Mouse (Mus musculus) limb, embryonic 14.5 days (tissue): ENCODE measurements at regions not wholly inside any gene's neighbourhood (a gene's known extent, or its start where the extent isn't known, plus 50 kb on each side); places are given as distances from the start of the nearest gene placed in this dataset.
"Not testable (repeated sequence)": the region's sequence is repeated elsewhere in the genome, so short reads cannot be mapped to it uniquely, and the experiment has no call there.

Source experiments
- ATAC-seq: fragments of 200-750 bp; cut with Nextera tagmentation; 2 replicates; pipeline ENCODE4 v1.8.0; 2017; ENCODE audit warnings: low read depth, moderate number of reproducible peaks, moderate TSS enrichment; ENCODE audit not compliant: low FRiP score
- DNase-seq: peaks from one replicate; pipeline ENCODE4 v3.0.0-alpha.2; 2015; ENCODE audit warnings: low spot score
- H3K27ac ChIP-seq: fragments of 300-500 bp; sonication (generic); replicated peaks from 2 replicates; pipeline ENCODE4 v1.5.1; 2014; ENCODE audit warnings: low read depth, mild to moderate bottlenecking, low read length, moderate library complexity, mixed read lengths
- H3K27me3 ChIP-seq: fragments of 300-500 bp; sonication (generic); 2 replicates; pipeline ENCODE4 v1.6.1; 2014; ENCODE audit warnings: low read length, mixed read lengths; ENCODE audit not compliant: control insufficient read depth, insufficient read depth
- H3K36me3 ChIP-seq: fragments of 300-500 bp; sonication (generic); 2 replicates; pipeline ENCODE4 v1.6.1; 2014; ENCODE audit warnings: mild to moderate bottlenecking, low read length, moderate library complexity, mixed read lengths; ENCODE audit not compliant: control insufficient read depth, insufficient read depth
- H3K4me1 ChIP-seq: fragments of 300-500 bp; sonication (generic); 2 replicates; pipeline ENCODE4 v1.6.1; 2014; ENCODE audit warnings: antibody characterized with exemption, low read length, mixed read lengths; ENCODE audit not compliant: control insufficient read depth, insufficient read depth
- H3K4me2 ChIP-seq: fragments of 300-500 bp; sonication (generic); replicated peaks from 2 replicates; pipeline ENCODE4 v1.6.1; 2014; ENCODE audit warnings: low read depth, mild to moderate bottlenecking, low read length, moderate library complexity; ENCODE audit not compliant: severe bottlenecking
- H3K4me3 ChIP-seq: fragments of 300-500 bp; sonication (generic); replicated peaks from 2 replicates; pipeline ENCODE4 v1.5.1; 2014; ENCODE audit warnings: low read length
- H3K9ac ChIP-seq: fragments of 300-500 bp; sonication (generic); 2 replicates; pipeline ENCODE4 v1.6.1; 2014; ENCODE audit warnings: mild to moderate bottlenecking, low read depth, low read length, moderate library complexity; ENCODE audit not compliant: severe bottlenecking
- H3K9me3 ChIP-seq: fragments of 300-500 bp; sonication (generic); 2 replicates; pipeline ENCODE4 v1.6.1; 2016; ENCODE audit warnings: low read length; ENCODE audit not compliant: control insufficient read depth
- POLR2A ChIP-seq: fragments of 200-500 bp; IDR thresholded peaks from 2 replicates; pipeline ENCODE4 v1.8.0; 2012; ENCODE audit warnings: inconsistent platforms, mild to moderate bottlenecking, moderate library complexity, borderline replicate concordance; ENCODE audit not compliant: insufficient read depth, insufficient read length; ENCODE audit errors: extremely low read depth
- WGBS: fragments of 180-500 bp; shearing (Covaris S2); extraction: QIAGEN DNeasy Blood & Tissue Kit; methylation state at CpG from one replicate; pipeline ENCODE4 v1.1.7; 2014; 5-methylcytosine and 5-hydroxymethylcytosine counted together

DNA sequence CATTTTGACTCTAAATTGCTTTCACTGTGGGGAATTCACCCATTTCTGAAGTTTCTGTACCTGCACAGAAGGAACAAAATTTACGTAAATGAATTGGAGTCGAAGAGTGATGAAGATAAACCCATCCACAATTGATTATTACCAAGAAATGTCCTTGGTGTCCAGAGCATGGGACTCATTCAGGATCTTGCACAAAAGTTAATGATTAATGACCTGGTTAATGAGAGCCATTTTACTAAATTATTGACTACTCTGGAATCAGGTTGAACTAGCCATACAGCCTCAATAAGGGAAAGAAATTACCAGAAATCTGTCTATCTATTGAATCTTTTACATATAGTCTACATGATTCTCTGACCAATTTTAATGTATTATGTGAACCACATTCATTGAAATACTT lies 509.6 kb downstream of the Adam6a start:
- Histone ChIP-seq H3K9ac (no peak overlapping the region), H3K9me3 (no peaks in the 10 kb centered on the region), H3K36me3 (no peaks in the 10 kb centered on the region), H3K27ac (no peak overlapping the region), H3K4me1 (no peaks in the 10 kb centered on the region), H3K27me3 (no peaks in the 10 kb centered on the region), H3K4me2 (no peak overlapping the region), H3K4me3 (no peak overlapping the region)
- no peak for ATAC-seq
- 97% methylated on average over 2 of the region's 2 CpGs for WGBS
- no peak for TF ChIP-seq POLR2A
- no peak for DNase-seq

DNA sequence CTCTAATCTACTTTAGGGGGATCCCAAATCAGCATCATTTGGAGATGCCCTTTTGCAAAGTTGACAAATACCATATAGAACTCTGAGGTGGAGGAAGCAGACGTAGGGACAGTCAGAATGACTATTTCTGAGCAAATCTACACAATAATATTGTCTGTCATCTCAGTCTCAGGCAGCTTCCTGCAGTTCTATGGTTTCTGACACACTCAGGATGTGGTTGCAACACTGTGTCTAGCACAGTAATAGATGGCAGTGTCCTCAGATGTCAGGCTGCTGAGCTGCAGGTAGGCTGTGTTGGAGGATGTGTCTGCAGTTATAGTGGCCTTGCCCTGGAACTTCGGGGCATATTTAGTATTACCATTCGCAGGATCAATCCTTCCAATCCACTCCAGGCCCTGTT lies 515.9 kb downstream of the Adam6a start:
- Histone ChIP-seq H3K27ac (no peak overlapping the region), H3K9ac (no peak overlapping the region), H3K27me3 (no peaks in the 10 kb centered on the region), H3K4me2 (no peak overlapping the region), H3K9me3 (no peaks in the 10 kb centered on the region), H3K4me1 (no peaks in the 10 kb centered on the region), H3K4me3 (no peak overlapping the region), H3K36me3 (no peaks in the 10 kb centered on the region)
- 57% methylated on average over 3 of the region's 3 CpGs for WGBS
- TF ChIP-seq POLR2A, result no peak
- no peak for DNase-seq
- no peak for ATAC-seq

DNA sequence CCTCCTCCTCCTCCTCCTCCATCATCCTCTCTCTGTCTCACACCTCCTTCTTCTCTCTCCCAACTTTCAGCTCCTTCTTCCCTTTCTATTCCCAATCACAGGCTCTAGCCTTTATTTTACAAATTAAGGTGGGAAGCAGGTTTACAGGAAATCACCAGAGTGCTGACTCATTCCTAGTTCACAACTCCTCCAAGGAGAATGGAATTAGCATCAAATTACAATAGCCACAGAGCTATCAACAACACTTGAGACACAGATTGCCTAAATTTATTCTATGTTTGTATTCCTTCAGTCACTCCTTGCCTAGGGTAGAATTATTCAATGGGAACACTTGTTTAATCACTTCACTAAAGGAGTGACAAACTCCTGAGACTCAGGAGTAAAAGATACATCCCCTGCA lies 523.5 kb downstream of the Adam6a start:
- Histone ChIP-seq H3K27me3 (no peaks in the 10 kb centered on the region), H3K4me2 (no peak overlapping the region), H3K4me1 (no peaks in the 10 kb centered on the region), H3K9me3 (no peaks in the 10 kb centered on the region), H3K4me3 (no peak overlapping the region), H3K9ac (no peak overlapping the region), H3K27ac (no peak overlapping the region), H3K36me3 (no peaks in the 10 kb centered on the region)
- no peak for TF ChIP-seq POLR2A
- DNase-seq, result no peak
- ATAC-seq, result no peak

DNA sequence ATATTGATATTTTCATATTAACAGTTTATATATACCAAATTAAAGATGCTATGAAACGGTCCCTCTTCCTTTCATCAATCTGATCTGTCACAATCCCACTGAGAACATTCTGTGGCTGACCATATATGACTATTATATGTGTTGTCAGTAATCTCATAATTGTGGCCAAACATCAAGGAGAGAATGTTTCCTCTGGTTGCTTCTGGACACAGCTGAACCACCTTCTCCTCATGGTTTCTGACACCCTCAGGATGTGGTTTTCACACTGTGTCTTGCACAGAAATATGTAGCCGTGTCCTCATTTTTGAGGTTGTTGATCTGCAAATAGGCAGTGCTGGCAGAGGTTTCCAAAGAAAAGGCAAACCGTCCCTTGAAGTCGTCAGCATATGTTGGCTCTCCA lies 565.0 kb downstream of the Adam6a start:
- H3K4me1 ChIP-seq, H3K27me3 ChIP-seq, H3K4me3 ChIP-seq, H3K9me3 ChIP-seq, H3K27ac ChIP-seq, H3K9ac ChIP-seq, H3K4me2 ChIP-seq, ATAC-seq, H3K36me3 ChIP-seq, DNase-seq: not testable (repeated sequence)
- WGBS, result 82% methylated on average over 4 of the region's 4 CpGs

DNA sequence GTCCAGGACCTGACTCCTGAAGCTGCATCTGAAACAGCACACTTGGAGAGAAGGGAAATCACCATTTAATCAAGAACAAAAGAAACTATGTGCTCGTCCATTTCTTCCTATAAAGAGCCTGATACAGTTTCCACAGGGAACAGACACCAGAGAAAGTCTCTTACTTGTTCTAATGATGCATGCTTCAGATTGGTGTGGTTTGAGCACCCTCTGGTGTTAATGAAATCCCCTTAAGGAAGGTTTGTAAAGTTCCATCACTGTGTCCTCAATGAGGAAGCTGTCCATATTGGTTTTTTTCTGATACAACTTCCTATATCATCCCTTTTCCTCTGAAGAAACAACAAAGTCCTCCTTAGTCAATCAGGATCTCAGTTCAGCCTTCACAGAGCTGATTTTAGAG lies 591.2 kb downstream of the Adam6a start:
- Histone ChIP-seq H3K36me3 (no peaks in the 10 kb centered on the region), H3K9ac (no peak overlapping the region), H3K9me3 (peaks cover 13% of the 10 kb centered on the region; the same call in 1 of the 2 replicates), H3K27ac (no peak overlapping the region), H3K4me1 (no peaks in the 10 kb centered on the region), H3K4me3 (no peak overlapping the region), H3K4me2 (no peak overlapping the region), H3K27me3 (no peaks in the 10 kb centered on the region)
- ATAC-seq, result no peak
- DNase-seq, result no peak
- no peak for TF ChIP-seq POLR2A
- 38% methylated on average over 1 of the region's 1 CpGs for WGBS

DNA sequence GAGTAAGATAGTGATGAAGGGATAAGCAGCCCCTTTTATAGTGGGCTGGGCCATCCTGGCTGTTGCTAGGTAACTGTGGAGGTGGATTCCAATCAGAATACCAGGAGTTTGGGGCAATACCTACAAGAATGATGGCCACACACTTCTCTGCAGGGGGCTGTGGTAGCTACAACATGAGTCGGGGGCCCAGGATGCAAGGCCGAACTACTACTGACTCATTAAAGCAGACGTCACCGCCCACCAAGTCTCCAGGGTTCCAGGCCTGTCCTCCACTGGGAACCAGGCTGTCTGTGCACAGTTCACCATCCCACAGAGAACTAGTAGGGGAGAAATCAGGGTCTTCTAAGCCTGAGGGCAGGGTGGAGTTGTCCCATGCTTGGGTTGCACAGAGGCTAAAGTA lies 605.1 kb downstream of the Adam6a start:
- no peak for ATAC-seq
- Histone ChIP-seq H3K27ac (no peak overlapping the region), H3K4me3 (no peak overlapping the region), H3K27me3 (no peaks in the 10 kb centered on the region), H3K4me1 (no peaks in the 10 kb centered on the region), H3K4me2 (no peak overlapping the region), H3K36me3 (no peaks in the 10 kb centered on the region), H3K9me3 (peaks cover 10% of the 10 kb centered on the region; the same call in 1 of the 2 replicates), H3K9ac (no peak overlapping the region)
- WGBS, result 87% methylated on average over 4 of the region's 4 CpGs
- DNase-seq, result no peak
- TF ChIP-seq POLR2A, result no peak
